Mouse (Mus musculus) E14TG2a.4 (cell line): ENCODE data around the gene Mmd.

ENCODE experiments used
- CTCF ChIP-seq: conservative IDR thresholded peaks from 2 replicates; pipeline ENCODE4 v1.5.1; 2014; ENCODE audit warnings: low read length
- NANOG ChIP-seq: IDR thresholded peaks from 2 replicates; pipeline ENCODE4 v1.6.1; 2014; ENCODE audit warnings: borderline replicate concordance, low read length, mixed read lengths

DNA sequence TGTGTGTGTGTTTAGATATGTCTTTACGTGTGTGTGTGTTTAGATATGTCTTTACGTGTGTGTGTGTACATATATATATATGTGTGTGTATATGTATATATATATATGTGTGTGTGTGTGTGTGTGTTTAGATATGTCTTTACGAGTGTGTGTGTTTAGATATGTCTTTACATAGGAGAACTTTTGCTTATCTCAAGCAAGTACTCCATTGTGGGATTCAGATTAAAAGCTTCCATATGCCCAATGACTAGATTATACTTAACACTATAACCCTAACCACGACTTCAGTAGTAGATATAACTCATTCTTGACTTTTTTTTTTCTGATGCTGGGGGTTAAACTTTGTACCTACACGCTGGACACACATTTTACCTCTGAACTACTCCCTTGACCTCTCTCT is 30.8 kb downstream of the Mmd start:
- no peak for TF ChIP-seq CTCF
- no peak for TF ChIP-seq NANOG
